Mouse (Mus musculus) hematopoietic stem cell, adult 5-6 weeks (primary cell): ENCODE measurements around the gene Wdr17. TPM values are rescaled to one million over a fixed set of nuclear protein-coding genes. Genes with fewer than 3 reads are reported as not detected.

Experiments used
- ATAC-seq, 2 experiments: fragments of 125-278 bp in 1 of 2; replicated peaks in 1 of 2; 2 replicates each; pipeline ENCODE4 v1.8.0; 2016 to 2017; ENCODE audit warnings: inconsistent platforms in 2 of 2, mild to moderate bottlenecking in 2 of 2, moderate number of reproducible peaks in 2 of 2, low read depth in 1 of 2, moderate TSS enrichment in 1 of 2; ENCODE audit not compliant: low FRiP score in 2 of 2, poor library complexity in 2 of 2, severe bottlenecking in 2 of 2, insufficient read depth in 1 of 2, low TSS enrichment in 1 of 2
- total RNA-seq: library from RNA; stranded (forward); fragments of 172-1452, 232-1000 nt; gene quantifications from 2 replicates; pipeline ENCODE4 v1.2.3, GENCODE M21; 2017

The Wdr17 gene
- total RNA-seq, 1 experiment from 2014 or later = 1.3 TPM

- no peak for ATAC-seq
These were observed 68.3 kb downstream of the Wdr17 start for GRCm38 (mm10) chr8:54818651-54819050.

GRCm38 (mm10) chr8:54808217-54808616 lies 78.8 kb downstream of the Wdr17 start:
- ATAC-seq = no peak

DNA sequence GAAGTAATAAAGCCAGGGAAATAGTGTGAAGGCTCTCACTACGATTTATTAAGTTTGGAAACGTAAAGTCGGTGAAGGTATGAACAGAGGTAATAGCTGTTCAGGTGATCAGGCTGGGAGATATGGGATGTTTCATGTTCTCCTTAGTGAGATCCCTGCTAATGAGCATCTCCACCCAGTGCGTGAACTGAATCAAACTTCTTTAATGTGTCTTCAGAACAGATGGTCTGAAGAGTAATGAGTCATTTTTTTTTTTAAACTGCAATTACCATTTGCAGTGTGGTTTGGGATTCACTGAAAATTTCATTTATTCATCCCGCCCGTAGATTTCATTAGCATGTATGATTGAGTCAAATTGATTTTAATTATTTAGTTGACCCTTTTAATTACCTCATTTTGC lies 80.8 kb downstream of the Wdr17 start:
- ATAC-seq = no peak

GRCm38 (mm10) chr8:54792699-54793061 lies 94.3 kb downstream of the Wdr17 start:
- ATAC-seq = no peak

- ATAC-seq = no peak
These were observed 94.9 kb downstream of the Wdr17 start for GRCm38 (mm10) chr8:54791858-54792698.

DNA sequence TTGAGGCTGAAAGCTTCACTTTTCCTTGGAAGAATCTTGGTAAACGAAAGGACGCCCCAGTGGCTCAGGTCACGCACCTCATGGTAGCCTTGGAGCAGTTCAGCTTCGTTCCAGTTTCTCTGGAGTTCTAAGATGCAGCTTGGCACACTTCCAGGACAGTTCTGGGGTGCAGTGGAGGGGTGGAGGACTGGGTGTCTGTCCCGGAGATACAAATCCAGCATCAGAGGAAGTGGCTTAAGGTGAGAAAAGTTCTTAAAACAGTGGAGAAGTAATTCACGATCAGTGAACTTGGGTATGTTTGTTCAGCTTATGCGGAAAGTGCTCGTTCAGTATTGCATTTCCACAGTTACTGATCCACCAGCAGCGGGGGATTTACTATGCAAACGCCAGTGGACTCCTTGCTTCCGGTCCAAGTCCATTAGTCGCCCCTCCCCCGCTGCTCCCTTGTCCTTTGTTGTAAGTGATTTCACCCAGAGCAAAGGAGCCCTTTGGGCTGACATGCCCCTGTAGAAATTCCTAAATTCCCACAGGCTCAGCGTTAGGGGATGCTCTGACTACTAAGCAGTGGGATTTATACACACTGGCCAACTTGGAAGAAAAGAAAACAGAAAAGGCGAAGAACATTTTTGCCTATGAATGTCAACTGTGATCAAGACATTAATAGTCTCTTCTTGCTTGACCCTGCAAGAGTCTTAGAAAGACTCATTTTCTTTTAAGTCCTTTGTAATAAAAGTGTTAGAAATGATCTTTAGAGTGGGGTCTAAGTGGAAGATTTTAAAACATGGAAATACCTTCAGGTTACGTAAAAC lies 106.6 kb downstream of the Wdr17 start:
- ATAC-seq = peak; percentile 28 to 40; a peak in 2 of 4 replicates

DNA sequence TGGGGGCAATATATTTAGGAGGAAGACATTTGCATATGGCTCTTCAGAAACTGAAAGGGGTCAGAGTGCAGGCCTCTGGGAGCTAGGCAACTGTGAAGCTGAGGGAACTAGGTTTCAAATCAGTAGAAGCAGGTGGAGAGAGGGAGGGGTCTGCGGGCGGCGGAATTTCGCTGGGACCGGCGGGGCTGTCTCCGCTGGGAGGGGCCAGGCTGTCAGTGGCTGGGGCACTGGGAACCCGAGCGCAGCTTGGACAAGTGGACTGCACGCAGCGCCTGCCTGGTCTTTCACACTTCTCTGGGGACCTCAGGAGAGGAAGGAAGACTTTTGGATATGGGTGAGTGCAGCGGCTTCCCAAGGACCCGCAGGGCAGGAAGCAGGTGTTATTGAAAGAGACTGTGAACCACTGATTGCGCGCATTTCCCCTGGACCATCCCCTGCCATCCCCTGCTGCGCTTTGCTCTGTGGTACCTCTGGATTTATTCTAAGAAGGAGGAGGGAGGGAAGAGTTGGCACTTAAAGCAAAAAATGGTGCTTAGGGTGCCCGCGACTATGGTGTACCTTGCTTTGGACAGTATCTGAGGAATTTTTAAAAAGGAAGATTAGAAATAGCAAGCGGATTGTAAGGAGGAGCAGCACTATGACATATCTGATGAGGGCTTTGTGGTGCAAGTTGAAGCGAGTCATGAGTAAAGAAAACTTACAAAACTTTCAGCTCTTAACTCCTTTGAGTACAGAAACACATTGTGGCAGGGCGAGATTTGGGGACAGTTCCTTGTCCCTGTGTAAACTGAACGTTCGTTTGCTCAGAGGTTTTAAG lies 107.5 kb downstream of the Wdr17 start:
- ATAC-seq = peak; percentile 71 to 84

GRCm38 (mm10) chr8:54777012-54777411 lies 110.0 kb downstream of the Wdr17 start:
- no peak for ATAC-seq

DNA sequence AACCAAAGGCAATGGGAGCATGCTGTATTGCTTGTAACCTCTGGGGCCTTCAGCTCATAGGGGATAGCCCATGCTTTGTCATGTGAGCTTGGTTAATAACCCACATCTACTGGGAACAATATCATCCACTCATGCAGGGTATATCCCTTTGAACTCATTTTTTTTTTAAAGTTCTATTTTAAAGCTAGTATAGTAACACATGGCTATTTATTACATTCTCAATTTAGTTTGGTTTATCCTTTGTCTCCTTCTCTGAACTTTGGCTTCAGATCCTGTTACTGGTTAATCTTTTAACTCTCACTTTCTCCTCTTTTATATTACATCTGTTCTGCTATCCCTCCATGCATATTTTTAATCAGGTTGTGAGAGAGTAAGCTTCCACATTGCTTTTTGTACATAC lies 110.7 kb downstream of the Wdr17 start:
- ATAC-seq = no peak

DNA sequence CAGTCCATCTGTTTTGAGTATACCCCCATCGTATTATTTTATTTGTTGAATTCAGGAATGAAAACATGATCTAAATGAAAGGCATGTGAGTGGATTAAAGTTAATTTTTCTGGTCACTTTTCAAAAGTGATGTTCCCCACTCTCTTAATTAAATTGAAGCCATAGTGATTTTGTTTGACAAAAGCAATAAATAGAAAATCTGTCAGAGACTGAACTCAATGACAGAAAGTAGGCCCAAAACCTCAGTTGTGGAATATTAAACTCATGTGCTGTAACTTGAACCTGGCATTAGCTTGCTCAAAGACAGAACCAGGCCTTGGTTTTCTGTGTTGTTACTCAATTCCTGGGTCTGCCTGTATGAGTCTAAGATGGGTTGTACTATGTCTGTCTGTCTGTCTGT lies 129.3 kb downstream of the Wdr17 start:
- no peak for ATAC-seq

- 0 out of 4 replicates have a peak, but pooled peaks of 1 of the 2 experiments have one; percentile 32 for ATAC-seq
These were observed 150.2 kb downstream of the Wdr17 start for GRCm38 (mm10) chr8:54736660-54737312.

DNA sequence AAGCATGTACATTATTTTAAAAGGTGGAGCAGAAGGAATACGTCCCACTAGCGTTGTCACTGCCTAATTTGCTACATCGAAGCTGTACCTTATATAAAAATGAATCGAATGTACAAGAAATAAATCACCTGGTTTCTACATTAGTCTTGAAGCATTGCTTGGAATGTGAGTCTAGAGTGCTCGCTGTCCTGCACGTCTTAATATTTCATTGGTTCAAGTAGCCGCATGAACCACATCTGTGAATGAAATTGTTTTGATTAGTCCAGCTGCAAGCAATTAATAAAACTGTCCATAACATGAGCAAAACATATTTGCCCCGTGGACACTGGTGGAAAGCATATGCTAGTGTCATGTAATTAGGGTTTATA lies 162.3 kb downstream of the Wdr17 start:
- ATAC-seq = no peak

DNA sequence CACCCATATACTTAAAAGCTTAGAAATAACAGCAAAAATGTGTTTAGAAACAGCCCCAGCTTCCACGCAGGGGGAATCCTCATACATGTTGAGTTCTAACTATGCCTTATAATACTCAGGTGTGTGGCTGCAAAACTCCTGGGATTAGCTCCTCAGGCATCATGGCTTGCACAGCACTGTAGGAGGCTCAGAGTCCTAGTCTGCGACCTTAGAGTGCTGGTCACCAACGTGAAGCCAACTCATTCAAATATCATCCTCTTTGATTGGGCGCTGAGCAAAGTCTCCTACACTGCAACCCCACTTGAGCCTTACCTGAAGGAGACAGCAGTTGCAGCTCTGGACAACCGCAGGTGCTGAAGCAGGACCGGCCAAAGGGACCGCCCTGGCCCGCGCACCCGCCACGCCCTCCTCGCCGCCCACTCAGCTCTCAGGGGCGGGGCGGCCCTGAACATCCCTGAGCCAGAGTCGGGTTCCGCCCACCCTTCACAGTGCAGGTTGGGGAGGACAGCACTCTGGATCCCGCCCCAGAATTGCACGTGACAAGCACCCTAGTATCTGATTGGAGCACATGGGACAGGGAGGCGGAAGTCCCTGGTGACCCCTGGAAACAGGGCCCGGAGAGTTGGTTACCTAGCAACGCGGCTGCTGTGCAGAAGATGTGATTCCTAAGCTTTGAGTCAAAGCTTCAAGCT lies 162.9 kb downstream of the Wdr17 start:
- ATAC-seq = peak; percentile 99 to 100

- ATAC-seq = no peak
These were observed 168.5 kb downstream of the Wdr17 start for GRCm38 (mm10) chr8:54718515-54718914.

DNA sequence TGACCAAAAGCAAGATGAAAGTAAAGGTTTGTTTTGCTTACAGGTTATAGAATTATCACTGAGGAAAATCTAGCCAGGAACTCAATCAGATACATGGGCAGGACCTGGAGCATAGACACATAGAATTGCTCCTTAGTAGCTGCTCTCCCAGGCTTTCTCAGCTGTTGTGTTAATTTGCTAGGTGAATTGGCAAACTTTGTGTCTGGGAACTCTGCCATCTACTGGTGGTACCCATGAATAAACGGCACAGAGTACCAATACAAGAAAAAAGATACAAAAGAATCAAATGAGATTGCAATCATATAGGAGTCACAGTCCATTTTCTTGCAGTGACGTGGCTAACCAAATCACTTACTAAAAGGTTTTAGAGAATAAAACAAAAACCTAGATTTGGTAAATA lies 181.2 kb downstream of the Wdr17 start:
- peak; percentile 37 to 60; a peak in 1 of 4 replicates for ATAC-seq

DNA sequence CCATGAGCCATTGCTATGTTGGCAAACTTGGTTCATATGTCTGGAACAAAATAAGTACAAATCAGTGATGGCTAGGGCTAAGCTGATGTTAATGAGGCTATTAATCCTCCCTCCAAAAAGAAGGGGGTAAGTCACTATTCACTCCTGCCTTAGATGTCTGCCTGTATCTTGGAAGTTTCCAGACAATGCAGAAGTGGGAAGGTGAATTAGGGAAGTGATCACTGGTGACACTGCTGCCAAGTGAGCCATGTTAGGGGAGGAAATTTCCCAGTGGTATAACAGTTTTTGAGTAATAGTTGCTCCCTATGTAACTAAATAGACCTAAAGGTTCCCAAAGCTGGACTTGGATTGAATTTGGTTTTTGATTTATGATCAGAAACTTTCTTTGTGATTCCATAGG lies 215.2 kb downstream of the Wdr17 start:
- no peak for ATAC-seq

- ATAC-seq = no peak
These were observed 219.2 kb downstream of the Wdr17 start for GRCm38 (mm10) chr8:54667756-54668155.
